Mouse (Mus musculus) forebrain, embryonic 11.5 days (tissue): ENCODE results near the gene Tor4a. TPM values are rescaled to one million over a fixed set of nuclear protein-coding genes. Genes with fewer than 3 reads are reported as not detected.

ENCODE experiments used
- ATAC-seq: fragments of 200-750 bp; cut with Nextera tagmentation; replicated peaks from 2 replicates; pipeline ENCODE4 v1.8.0; 2017; ENCODE audit warnings: moderate TSS enrichment; ENCODE audit not compliant: low FRiP score
- DNase-seq: peaks from one replicate; pipeline ENCODE4 v3.0.0-alpha.2; 2017; ENCODE audit warnings: low spot score
- H3K27ac ChIP-seq: fragments of 300-500 bp; sonication (generic); 2 replicates; pipeline ENCODE4 v1.5.1; 2014; ENCODE audit warnings: low read depth, low read length
- H3K27me3 ChIP-seq: fragments of 300-500 bp; sonication (generic); 2 replicates; pipeline ENCODE4 v1.6.1; 2014; ENCODE audit warnings: mild to moderate bottlenecking, low read length, mixed read lengths; ENCODE audit not compliant: control insufficient read depth, insufficient read depth
- H3K36me3 ChIP-seq: fragments of 300-500 bp; sonication (generic); 2 replicates; pipeline ENCODE4 v1.6.1; 2014; ENCODE audit warnings: mild to moderate bottlenecking, low read length, moderate library complexity, mixed read lengths; ENCODE audit not compliant: control insufficient read depth, insufficient read depth
- H3K4me1 ChIP-seq: fragments of 300-500 bp; sonication (generic); replicated peaks from 2 replicates; pipeline ENCODE4 v1.6.1; 2014; ENCODE audit warnings: low read length, mixed read lengths; ENCODE audit not compliant: control insufficient read depth, insufficient read depth
- H3K4me2 ChIP-seq: fragments of 300-500 bp; sonication (generic); 2 replicates; pipeline ENCODE4 v1.6.1; 2014; ENCODE audit warnings: low read depth, mild to moderate bottlenecking, low read length, moderate library complexity, mixed read lengths; ENCODE audit not compliant: severe bottlenecking
- H3K4me3 ChIP-seq: fragments of 300-500 bp; sonication (generic); 2 replicates; pipeline ENCODE4 v1.5.1; 2014; ENCODE audit warnings: low read depth, low read length
- H3K9ac ChIP-seq: fragments of 300-500 bp; sonication (generic); 2 replicates; pipeline ENCODE4 v1.6.1; 2014; ENCODE audit warnings: low read length
- H3K9me3 ChIP-seq: fragments of 300-500 bp; sonication (generic); 2 replicates; pipeline ENCODE4 v1.6.1; 2016; ENCODE audit warnings: low read length, mixed read lengths; ENCODE audit not compliant: control insufficient read depth
- WGBS: fragments of 180-500 bp; shearing (Covaris S2); extraction: QIAGEN DNeasy Blood & Tissue Kit; methylation state at CpG from one replicate; pipeline ENCODE4 v1.1.7; 2014; 5-methylcytosine and 5-hydroxymethylcytosine counted together
- polyA plus RNA-seq: library from polyadenylated mRNA; unstranded; fragments of >200 nt; fragmentation: Nextera tagmentation; extraction: Ambion mirVana; gene quantifications from 2 replicates; pipeline ENCODE4 v1.2.1, GENCODE M21; 2014

The Tor4a gene
- polyA plus RNA-seq, 1 experiment from 2014 or later, result 1.3 TPM

DNA sequence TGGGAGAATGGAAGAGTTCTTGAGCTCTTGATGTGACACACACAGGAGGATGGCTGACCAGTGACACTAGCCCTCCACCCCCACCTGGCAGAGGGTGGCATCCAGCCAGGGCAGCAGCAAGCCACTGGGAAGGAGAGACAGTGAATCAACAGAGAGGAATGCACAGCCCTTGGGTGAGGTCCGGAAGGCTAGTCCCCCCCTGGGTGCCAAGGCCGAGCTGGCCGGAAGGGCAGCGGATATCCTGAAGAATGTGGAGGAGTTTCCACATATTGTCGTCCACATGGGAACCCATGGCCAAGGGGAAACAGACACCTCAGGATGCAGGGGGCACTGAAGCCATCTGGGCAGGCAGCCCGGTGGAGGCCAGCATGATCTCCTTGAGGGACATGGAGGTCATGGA is 51.3 kb downstream of the Tor4a start:
- Histone ChIP-seq H3K4me1 (no peaks in the 10 kb centered on the region), H3K4me2 (no peak overlapping the region), H3K4me3 (no peak overlapping the region), H3K27me3 (no peaks in the 10 kb centered on the region), H3K9ac (no peak overlapping the region), H3K27ac (no peak overlapping the region), H3K36me3 (no peaks in the 10 kb centered on the region), H3K9me3 (no peaks in the 10 kb centered on the region)
- WGBS, result 88% methylated on average over 6 of the region's 6 CpGs
- DNase-seq, result no peak
- no peak for ATAC-seq

Other genes with a start within 250 kb of the Tor4a start
- gene Zmynd19, start 247.1 kb downstream of the Tor4a start, polyA plus RNA-seq, result 38.2 and 40.1 TPM in 2 replicates
- 32.4 and 34.6 TPM in 2 replicates for gene Dph7, start 234.5 kb downstream of the Tor4a start, polyA plus RNA-seq
- gene Mrpl41, start 221.8 kb downstream of the Tor4a start, polyA plus RNA-seq, result 130 and 141 TPM in 2 replicates
- 3.3 and 4.5 TPM in 2 replicates for gene Pnpla7, start 220.9 kb downstream of the Tor4a start, polyA plus RNA-seq
- 68.0 and 81.2 TPM in 2 replicates for gene Nsmf, start 142.5 kb downstream of the Tor4a start, polyA plus RNA-seq
- gene Entpd8, start 116.6 kb downstream of the Tor4a start, polyA plus RNA-seq, result not detected in 2 replicates
- 0.31 TPM in 1 of 2 replicates, not detected in the other for gene Noxa1, start 101.7 kb downstream of the Tor4a start, polyA plus RNA-seq
- gene Nrarp, start 16.1 kb downstream of the Tor4a start, polyA plus RNA-seq, result 63.6 and 72.1 TPM in 2 replicates
- gene Nelfb, start 14.6 kb upstream of the Tor4a start, polyA plus RNA-seq, result 110 TPM in 2 replicates
- not detected in 2 replicates for gene Stpg3, start 17.8 kb upstream of the Tor4a start, polyA plus RNA-seq
- gene Fam166a, start 21.9 kb upstream of the Tor4a start, polyA plus RNA-seq, result 0.88 and 1.3 TPM in 2 replicates
- 615 and 680 TPM in 2 replicates for gene Tubb4b, start 27.8 kb upstream of the Tor4a start, polyA plus RNA-seq
- not detected in 2 replicates for gene Slc34a3, start 37.5 kb upstream of the Tor4a start, polyA plus RNA-seq
- not detected in 2 replicates for gene Rnf224, start 39.9 kb upstream of the Tor4a start, polyA plus RNA-seq
- gene Rnf208, start 45.4 kb upstream of the Tor4a start, polyA plus RNA-seq, result 33.0 and 37.6 TPM in 2 replicates
- not detected in 2 replicates for gene Cysrt1, start 45.6 kb upstream of the Tor4a start, polyA plus RNA-seq
- 5.1 and 5.8 TPM in 2 replicates for gene AL732309.1, start 50.0 kb upstream of the Tor4a start, polyA plus RNA-seq
- 13.6 and 15.8 TPM in 2 replicates for gene Tmem203, start 58.6 kb upstream of the Tor4a start, polyA plus RNA-seq
- gene Tprn, start 65.7 kb upstream of the Tor4a start, polyA plus RNA-seq, result 4.6 and 7.3 TPM in 2 replicates
- 222 and 238 TPM in 2 replicates for gene Ssna1, start 75.6 kb upstream of the Tor4a start, polyA plus RNA-seq
- 116 and 126 TPM in 2 replicates for gene Anapc2, start 75.6 kb upstream of the Tor4a start, polyA plus RNA-seq
- gene Tmem210, start 91.3 kb upstream of the Tor4a start, polyA plus RNA-seq, result not detected in 2 replicates
- gene Lrrc26, start 93.0 kb upstream of the Tor4a start, polyA plus RNA-seq, result not detected in 2 replicates
- gene Grin1, start 122.3 kb upstream of the Tor4a start, polyA plus RNA-seq, result 1.7 and 2.1 TPM in 2 replicates
- 75.7 and 77.8 TPM in 2 replicates for gene Man1b1, start 135.5 kb upstream of the Tor4a start, polyA plus RNA-seq
- 20.1 and 20.5 TPM in 2 replicates for gene Dpp7, start 159.5 kb upstream of the Tor4a start, polyA plus RNA-seq
- gene Uap1l1, start 168.8 kb upstream of the Tor4a start, polyA plus RNA-seq, result 3.1 and 5.4 TPM in 2 replicates
- gene Sapcd2, start 175.4 kb upstream of the Tor4a start, polyA plus RNA-seq, result 79.0 and 85.0 TPM in 2 replicates
- gene Entpd2, start 199.0 kb upstream of the Tor4a start, polyA plus RNA-seq, result 0.23 TPM in 1 of 2 replicates, not detected in the other
- gene Npdc1, start 202.5 kb upstream of the Tor4a start, polyA plus RNA-seq, result 120 and 128 TPM in 2 replicates
- not detected in 2 replicates for gene Fut7, start 226.4 kb upstream of the Tor4a start, polyA plus RNA-seq
- 9.9 and 10.2 TPM in 2 replicates for gene Abca2, start 231.8 kb upstream of the Tor4a start, polyA plus RNA-seq